Mouse (Mus musculus) adrenal gland (tissue): ENCODE measurements around the gene Il2rb.

Experiments
- intact Hi-C: fragments of 180-260 bp; cut with DNase I; formaldehyde crosslinking; loops from one replicate; pipeline ENCODE4 v1.15.1; 2025

Gene Il2rb

DNA sequence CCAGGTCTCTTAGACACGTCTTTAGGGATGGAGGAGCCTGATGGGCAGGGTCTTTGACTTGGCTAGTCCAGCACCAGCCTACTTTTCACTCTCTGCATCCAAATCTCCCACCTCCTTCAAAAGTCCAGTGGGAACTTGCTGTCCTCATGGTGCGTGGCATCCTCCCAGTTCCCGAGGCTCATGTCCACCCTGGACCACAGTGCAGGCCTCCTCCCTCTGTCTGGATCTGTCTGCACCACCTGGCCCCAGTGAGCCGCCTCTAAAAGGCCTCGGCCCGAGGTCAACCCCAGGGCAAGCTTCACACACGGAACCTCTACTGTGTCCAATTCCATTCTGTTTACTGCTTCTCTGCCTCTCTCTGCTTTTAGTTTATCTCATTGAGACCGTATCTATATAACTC, 26.3 kb upstream of the Il2rb start:
- intact Hi-C loops, result no loop called here

DNA sequence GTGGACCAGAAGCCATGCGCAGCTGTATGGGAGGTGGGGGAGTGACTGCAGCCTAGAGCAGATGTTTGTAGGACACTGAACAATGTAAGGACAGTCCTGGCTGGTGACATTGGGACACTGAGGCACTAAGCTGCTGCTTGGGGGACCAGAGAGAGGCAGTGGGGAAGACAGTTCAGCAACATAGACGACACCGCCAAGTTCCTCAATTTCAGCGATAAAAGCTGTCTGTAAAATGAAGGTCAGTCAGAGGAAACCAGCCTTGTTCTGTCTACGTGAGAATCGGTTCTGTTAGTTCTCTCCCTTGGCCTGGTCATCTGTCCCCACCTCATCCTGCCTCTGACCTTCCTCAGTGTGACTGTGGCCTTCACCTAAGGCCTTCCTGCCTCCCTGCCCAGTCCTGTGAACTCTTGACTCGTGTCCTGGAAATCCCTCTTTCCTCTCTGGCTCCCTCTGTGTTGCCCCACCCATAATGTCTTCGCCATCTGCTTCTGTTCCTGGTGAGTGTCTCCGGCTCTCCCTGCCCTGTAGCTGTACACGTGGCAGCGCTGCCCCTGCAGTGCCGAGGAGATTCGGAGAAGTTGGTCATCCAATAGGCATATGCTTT, 25.1 kb upstream of the Il2rb start:
- intact Hi-C loops, result no loop called here

DNA sequence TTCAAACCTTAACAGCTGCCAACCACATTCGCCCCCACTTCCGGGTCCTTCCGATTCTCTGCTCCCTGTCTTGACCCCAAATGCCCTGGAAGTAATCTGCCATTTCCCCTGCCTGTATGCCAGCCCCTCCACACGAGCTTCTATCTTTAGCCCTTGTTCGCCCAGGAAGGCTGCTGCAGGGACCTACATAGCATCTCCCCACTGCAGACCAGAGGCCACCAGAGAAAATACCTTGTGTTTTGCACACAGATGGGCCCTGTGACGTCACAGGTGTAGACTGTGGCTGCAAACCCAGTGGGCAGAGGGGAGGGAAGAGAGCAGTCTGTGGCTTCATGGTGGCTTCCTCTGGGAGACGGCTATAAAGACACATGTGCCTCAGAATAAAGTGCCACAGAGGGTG, 23.1 kb upstream of the Il2rb start:
- intact Hi-C loops, result no loop called here

DNA sequence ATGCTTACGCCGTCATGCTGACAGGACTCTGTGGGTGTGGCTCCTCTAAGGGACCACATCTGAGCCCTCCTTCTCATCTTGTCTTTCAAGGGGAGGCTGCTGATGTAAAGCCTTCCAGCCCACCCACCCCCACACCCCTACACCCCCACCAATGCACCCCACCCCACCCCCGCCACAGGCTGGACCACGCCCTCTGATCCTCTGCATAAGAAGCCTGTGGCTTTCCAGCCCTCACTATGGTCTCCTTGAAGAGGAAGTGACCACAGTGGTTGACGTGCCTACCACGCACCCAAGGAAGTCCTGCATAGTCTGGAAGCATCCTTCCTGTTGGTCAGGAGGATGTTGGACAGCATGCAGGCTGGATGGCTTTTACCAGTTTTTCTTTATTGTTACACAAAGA, 20.7 kb upstream of the Il2rb start:
- intact Hi-C loops, result loop anchor here (2.0 kb wide), 1 partner anchor 67 kb away; no protein-coding TSS in a partner anchor

DNA sequence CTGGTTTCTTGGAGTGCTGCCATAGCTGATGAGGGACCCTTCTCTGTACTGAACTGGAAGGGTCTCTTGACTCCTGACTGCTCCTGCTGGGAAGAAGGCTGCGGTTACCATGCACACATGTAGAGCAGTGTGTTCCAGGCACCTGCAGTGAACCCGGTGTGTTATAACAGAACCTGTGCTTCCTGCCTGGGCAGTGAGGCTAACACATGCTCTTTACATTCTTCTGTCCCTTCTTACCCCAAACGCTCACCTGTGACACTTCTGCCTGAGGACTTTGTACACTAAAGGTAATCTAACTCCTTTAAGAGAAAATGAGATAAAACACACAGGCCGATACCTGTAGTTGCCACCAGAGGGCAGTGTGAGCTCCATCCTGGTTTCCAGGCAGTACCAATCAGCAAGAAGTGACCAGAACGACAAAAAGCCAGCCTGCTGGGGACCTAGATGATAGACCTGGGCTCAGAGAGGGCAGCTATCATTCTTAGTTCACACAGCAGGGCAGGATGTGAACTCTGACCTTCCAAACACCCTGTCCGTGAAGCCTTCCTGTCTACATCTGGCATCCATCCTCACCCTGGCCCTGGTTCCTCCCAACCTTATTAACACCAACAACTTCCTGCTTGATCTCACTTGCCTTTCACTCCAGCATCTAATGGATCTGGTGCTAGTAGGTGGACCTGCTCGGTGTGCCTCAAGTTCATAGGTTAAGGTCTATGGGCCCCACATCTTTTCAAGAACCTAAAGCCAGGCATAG, 19.5 kb upstream of the Il2rb start:
- intact Hi-C loops, result loop anchor here (1.0 to 5.0 kb wide), 3 partner anchors 18 to 68 kb away; no protein-coding TSS in a partner anchor

DNA sequence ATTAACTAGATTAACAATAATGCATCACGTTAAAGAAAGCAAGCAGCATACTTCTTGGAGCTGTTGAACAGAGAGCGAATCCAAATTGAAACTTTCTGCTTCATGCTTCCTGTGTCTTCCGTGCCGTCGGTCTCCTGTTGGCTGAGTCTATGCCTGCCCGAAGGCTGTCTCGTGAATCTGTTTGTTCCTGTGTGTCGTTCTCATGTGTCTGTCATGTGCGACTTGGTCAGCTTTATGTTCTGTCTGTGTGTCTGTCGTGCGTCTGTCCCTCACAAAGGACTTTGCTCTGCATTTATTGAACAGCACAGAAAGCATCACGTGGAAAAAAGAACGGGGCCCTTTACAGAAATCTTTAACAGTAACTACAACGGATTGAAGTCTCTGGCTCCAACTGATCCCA, 17.9 kb upstream of the Il2rb start:
- intact Hi-C loops, result loop anchor here (5.0 kb wide), 1 partner anchor 66 kb away; no protein-coding TSS in a partner anchor

DNA sequence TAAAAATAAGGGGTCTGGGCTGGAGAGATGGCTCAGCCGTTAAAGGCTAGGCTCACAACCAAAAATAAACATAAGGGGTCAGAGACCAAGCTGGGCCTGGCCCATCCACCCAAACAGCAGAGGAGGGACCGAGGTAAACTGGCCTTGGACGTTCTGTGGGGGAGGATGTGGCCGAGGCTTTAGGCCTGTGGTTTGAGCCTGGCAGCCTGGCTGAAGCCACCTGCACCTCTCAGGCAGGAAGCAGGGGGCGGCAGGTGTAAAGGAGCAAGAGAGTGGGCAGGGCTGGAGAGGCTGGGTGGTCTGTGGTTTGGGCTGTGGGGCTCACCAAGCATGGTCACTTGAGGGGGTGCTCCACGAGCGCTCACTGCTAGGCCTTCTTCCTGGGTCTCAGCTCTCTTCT, 16.9 kb upstream of the Il2rb start:
- intact Hi-C loops, result loop anchor here (5.0 kb wide), 1 partner anchor 65 kb away; no protein-coding TSS in a partner anchor

DNA sequence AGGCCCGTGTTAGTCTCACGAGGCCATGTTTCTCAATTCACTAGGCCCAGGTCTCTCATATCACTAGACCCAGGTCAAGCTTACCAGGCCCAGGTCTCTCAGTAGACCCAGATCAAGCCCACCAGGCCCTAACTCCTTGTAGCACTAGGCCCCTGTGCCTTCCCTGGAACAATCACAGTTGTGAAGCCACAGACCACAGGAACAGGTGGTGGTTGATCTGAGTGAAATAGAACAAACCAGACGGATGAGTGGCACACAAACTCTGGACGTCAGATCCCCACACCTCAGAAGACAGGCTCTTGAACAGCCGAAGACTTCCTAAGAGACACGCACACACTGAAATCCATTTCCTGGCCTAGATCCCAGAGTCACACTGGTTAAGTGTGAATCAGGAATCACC, 15.7 kb upstream of the Il2rb start:
- intact Hi-C loops, result loop anchor here (5.0 kb wide), 1 partner anchor 63 kb away; no protein-coding TSS in a partner anchor

DNA sequence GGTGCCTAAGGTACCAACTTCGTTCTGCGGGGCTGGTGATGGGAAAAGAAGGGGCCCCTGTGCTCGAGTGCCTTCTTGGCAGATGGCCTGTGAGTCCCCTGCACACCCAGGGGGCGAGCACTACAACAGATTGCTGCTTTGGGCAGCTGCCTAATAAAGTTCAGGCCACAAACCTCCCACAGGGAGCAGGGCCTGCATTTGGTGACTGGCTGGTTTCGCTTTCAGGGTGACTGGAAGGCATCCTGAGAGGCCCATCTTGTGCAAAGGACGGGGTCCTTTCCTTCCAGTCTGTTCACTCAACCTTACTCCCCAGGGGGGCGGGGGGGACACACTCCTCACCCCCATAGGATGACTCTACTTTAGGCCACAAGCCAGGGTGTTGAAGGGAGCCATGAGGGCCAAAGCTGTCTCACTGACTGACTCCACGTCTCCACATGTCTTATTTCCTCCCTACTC, 15.1 kb upstream of the Il2rb start:
- intact Hi-C loops, result loop anchor here (5.0 kb wide), 1 partner anchor 63 kb away; no protein-coding TSS in a partner anchor

DNA sequence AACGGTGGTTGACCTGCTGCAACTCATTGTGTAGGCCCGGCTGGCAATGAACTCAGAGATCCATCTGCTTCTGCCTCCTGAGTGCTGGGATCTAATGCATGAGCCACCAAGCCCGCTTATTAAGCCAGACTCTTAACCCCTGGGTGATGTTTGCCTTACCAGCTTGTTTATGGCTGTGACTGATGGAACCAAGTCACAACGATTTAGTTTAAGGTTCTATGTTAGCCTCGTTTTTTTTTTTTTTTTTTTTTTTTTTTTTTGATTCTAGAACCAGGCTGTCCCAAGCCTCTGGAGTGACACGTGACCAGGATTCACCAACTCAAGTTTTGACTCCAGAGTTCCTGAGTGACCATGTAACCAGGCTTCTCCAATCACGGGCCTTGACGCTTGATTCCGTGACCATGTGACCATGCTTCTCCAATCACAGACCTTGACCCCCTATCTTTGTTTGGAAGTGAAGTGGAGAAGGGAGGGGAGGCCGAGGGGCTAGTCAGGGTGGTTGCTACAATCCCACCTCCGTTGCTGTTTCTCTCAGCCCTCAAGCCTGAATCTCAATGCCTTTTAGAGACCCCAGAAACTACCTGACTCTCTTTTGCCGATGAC, 14.3 kb upstream of the Il2rb start:
- intact Hi-C loops, result no loop called here

DNA sequence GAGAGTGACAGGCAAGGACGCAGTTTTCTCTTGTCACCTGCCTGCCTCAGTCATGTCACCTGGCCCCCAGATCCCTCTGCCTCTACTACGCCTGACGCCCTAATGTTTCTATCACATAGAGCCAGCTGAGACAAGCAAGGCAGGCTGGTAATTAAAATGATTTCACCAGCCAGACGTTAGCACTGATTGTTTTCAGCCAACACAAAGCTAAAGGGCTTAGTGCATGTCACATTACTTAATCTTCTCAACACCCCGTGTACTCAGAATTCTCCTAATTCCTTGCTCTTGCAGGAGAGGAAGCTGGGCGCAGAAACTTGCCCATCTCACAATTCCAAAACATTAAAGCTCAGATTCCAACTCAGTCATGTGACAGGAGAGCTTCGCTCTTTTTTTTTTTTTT, 13.4 kb upstream of the Il2rb start:
- intact Hi-C loops, result no loop called here

DNA sequence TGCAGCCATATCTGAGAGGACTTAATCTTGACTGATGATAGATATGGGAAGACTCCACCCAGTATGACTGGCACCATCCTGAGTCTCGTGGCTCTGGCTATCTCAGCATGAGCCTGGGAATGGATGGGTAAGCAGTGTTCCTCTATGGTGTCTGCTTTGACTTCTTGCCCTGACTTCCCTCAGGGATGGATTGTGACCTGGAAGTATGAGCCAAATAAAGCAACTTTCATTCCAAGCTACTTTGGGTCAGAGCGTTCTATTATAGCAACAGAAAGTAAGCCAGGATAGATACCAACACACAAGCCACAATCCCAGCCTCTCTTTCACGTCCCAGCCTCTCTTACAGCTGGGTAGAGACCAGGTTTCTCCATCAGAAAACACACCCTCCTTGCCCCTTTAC, 10.5 kb upstream of the Il2rb start:
- intact Hi-C loops, result no loop called here

DNA sequence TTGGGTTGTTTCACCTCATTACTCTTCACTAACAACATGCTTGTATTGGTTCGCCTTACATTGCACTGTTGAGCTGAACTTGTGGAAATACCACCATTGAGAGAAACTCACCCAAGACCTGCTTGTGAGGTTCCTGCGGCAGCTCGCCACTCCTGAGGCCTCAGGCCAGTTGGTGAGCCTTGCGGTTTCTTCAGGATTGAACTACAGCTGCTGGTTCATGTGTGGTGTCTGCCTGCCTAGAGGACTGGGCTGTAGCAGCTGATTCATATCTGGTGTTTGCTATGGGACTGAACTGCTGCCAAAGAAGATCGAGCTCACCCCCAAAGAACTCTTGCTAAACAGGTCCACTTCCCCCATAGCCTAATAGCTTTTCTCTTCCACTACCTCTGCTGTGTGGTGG, 9.7 kb upstream of the Il2rb start:
- intact Hi-C loops, result no loop called here

DNA sequence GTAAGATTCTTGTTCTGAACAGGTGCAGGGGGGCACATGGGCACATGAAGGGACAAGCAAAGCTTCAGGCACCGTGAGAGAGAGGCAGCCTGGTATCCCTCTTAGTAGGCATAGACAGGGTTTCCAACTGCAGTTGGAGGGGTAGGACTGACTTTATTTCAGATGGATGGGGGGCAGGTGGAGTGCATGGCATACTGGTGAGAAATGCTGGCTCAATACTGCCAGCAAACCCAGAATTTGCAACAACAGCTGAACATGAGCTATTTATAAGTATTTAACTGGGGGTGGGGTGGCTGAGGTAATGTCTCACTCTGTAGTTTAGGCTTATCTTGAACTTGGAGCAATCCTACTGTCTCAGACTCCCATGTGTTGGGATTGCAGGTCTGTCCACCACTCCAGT, 8.9 kb upstream of the Il2rb start:
- intact Hi-C loops, result no loop called here

DNA sequence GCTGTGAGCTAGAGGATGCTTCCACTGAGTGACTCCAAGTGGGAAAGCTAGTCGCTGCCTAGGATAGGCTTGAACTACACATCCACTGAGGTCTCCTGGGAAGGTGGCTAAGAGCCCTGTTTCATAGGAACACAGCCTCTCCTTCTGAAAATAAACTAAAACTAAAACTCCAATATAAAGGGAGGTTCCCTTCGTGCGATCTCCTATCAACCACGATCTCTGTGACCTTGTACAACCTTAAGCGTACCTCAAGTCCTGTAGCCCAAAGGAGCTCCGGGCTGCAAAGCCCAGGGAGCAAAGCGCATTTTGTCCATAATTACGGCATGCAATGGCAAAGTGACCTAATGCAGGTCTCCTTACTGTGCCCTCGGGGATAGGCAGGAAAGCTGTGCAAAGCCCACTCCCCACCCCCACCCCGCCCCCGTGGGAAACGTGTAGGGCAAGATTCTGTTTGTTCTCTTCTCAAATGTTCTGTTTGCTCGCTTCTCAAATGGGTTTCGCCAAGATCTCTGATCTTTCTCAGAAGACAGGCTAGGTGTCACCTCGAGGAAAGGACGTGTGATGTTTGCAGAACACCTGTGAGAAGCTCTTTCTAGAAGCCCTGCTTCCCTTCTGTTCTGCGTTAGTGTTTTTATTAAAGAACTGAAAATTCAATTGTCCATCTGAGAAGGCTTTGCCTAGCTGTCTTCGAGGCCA, 7.5 kb upstream of the Il2rb start:
- intact Hi-C loops, result no loop called here

DNA sequence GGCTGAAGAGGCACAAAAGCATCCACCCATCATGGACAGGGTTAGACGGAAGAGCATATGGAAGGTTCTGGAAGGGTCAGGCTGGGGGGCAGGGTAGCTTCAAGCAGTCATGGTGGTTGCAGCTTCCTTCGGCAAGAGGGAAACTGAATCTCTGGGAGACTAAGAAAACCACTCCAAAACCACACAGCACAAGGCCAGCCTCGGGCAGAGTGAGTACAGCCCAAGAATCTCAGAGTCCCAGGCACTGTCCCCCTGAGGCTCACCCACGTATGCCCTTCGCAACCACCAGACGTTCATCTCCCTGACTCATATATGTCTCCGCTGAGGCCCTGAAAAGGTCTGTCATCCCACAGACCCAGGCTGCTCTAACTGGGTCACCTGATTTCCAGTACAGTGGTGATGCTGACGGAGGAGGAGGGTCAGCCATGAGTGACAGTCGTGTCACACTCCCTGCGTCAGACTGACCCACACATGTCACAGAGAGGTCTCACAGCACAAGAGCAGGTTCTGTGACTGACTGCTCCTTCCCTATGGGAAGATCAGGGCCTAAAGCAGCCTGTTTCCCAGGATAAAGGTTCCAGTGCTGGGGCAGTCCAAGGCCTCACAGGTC, 1.6 kb downstream of the Il2rb start:
- intact Hi-C loops, result no loop called here

DNA sequence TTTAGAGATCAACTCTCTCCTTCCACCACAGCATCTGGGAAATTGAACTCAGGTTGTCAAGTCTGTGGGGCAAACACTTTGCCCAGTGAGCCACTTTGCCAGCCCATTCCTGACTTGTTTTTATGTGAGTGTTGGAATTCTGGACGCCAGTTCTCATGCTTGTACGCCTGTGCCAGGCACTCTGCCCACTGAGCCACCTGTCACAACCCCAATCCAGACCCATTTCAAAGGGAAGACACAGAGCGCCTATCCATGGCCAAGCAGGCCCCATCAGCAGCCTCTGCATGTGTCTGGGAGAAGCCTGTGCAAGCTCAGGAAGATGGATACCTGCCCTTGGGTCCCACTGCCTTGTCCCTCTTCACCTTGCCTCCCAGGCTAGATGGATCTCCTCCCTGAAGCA, 3.8 kb downstream of the Il2rb start:
- intact Hi-C loops, result no loop called here

DNA sequence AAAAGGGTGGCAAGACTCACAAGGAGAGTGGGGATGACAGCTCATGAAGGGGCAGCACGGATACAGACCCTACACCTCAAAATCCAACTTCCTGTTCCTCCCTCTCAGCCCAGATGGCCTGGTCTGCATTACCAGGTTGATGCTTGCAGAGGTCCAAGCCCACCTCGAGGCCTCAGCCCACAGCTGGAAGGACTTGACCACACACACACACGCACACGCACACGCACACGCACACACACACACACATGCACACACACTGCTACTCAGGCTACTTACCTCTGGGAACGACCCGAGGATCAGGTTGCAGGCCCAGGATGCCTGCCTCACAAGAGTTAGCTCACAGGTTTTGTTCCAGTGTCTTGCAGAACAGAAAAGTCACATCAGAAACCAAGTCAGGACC, 5.2 kb downstream of the Il2rb start:
- intact Hi-C loops, result no loop called here

DNA sequence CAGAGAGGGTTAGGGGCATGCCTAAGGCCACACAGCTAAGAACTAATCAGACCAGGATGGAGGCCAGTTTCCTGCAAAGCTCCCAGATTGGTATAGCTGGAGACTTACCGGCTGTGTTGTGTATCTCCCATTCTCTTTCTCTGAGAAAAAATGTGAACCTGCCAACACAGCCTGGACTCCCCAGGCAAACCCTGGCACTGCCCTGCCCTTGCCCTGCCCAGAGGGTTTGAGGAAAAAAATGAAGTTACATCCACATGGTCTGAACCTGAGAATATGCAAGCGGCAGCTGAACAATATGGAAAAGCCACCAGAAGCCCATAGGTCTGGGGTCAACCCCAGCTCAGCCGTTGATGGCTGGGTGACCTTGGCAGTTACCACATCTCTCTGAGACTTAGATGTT, 5.8 kb downstream of the Il2rb start:
- intact Hi-C loops, result no loop called here

DNA sequence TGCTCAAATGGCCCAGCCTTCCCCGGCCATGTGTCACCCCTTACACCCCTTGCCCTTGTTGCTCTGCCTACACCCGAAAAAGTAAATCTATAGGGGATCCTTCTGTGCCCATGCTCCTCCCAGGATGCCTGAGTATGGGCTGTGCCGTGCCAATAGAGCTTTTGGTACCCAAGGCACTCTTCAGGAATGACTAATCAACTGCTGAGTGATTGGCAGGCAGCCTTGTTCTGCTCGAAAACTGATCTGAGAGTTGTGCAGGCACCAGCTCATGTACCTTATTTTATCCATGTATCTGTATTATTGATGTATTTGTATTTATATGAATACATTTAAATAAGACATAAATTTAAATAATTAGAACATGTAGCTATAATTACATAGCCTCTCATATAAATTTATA, 8.0 kb downstream of the Il2rb start:
- intact Hi-C loops, result no loop called here

DNA sequence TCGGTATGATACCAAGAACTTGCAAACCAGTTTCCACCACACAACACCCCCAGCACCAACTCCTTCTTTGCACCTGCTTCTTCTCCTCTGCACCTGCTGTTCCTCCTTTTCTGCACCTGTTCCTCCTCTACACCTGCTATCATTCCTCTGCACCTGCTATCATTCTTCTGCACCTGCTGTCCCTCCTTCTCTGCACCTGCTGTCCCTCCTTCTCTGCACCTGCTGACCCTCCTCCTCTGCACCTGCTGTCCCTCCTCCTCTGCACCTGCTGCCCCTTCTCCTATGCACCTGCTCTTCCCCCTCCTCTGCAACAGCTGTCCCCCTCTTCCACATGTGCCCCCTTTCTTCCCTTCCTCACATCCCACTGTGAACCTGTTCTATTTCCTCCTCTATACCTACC, 8.5 kb downstream of the Il2rb start:
- intact Hi-C loops, result no loop called here
